Mouse (Mus musculus): ENCODE measurements around the gene Mrpl45. TPM values are rescaled to one million over a fixed set of nuclear protein-coding genes. Genes with fewer than 3 reads are reported as not detected.
A peak's percentile ranks its signal among the peaks of the same experiment; 100 is the strongest.

Mrpl45 gene
- polyA plus RNA-seq, 1 experiment from 2014 or later, result 43.0 TPM

- Histone ChIP-seq H3K4me2 (ENCODE audit: low read depth, low read length) (no peak overlapping the region), H3K9me3 (ENCODE audit: control insufficient read depth, low read length) (no peaks in the 10 kb centered on the region), H3K27me3 (ENCODE audit: control insufficient read depth, insufficient read depth, low read depth, low read length) (no peaks in the 10 kb centered on the region), H3K4me3 (ENCODE audit: low read length) (no peak overlapping the region), H3K4me1 (replicated peaks; ENCODE audit: control insufficient read depth, insufficient read depth, low read length) (peaks cover 19% of the 10 kb centered on the region), H3K36me3 (ENCODE audit: control insufficient read depth, insufficient read depth, low read length) (no peaks in the 10 kb centered on the region), H3K27ac (ENCODE audit: low read length) (no peak overlapping the region), H3K9ac (ENCODE audit: low read length) (no peak overlapping the region)
- 61% methylated on average over 14 of the region's 14 CpGs for WGBS
- ATAC-seq (ENCODE audit: low read depth), result no peak
Measured at GRCm38 (mm10) chr11:97336751-97337345, 21.3 kb downstream of the Mrpl45 start.

DNA sequence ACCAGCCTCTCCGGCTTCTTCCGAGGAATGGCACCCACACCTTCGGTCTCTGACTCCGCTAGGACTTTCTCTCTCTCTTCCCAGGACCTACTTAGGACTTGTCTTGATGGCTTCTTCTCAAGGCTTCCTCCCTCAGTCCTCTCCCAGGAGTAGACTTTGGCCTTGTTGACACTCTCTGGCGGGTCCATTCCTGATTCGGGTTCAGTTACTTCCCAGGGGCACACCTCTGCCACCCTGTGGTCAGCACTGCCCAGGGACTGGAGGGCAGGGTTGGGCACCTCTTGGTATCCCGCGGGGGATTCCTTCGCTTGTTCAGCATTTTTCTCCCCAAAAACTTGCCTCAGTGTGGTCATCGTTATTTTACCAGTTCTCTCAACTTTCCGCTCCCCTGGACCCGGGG lies 21.8 kb downstream of the Mrpl45 start:
- H3K4me1 ChIP-seq (replicated peaks; ENCODE audit: control insufficient read depth, insufficient read depth, low read length), result peaks cover 19% of the 10 kb centered on the region
- no peak overlapping the region for H3K4me2 ChIP-seq (ENCODE audit: low read depth, low read length)
- H3K36me3 ChIP-seq (ENCODE audit: control insufficient read depth, insufficient read depth, low read length), result no peaks in the 10 kb centered on the region
- no peaks in the 10 kb centered on the region for H3K27me3 ChIP-seq (ENCODE audit: control insufficient read depth, insufficient read depth, low read depth, low read length)
- no peak overlapping the region for H3K9ac ChIP-seq (ENCODE audit: low read length)
- 81% methylated on average over 12 of the region's 12 CpGs for WGBS
- H3K27ac ChIP-seq (ENCODE audit: low read length), result no peak overlapping the region
- no peak overlapping the region for H3K4me3 ChIP-seq (ENCODE audit: low read length)
- no peak for ATAC-seq (ENCODE audit: low read depth)
- no peaks in the 10 kb centered on the region for H3K9me3 ChIP-seq (ENCODE audit: control insufficient read depth, low read length)

- Histone ChIP-seq H3K4me3 (ENCODE audit: low read length) (peak overlapping the region; percentile 31), H3K27ac (ENCODE audit: low read length) (peak overlapping the region; percentile 94), H3K4me1 (replicated peaks; ENCODE audit: control insufficient read depth, insufficient read depth, low read length) (peaks cover 19% of the 10 kb centered on the region), H3K4me2 (ENCODE audit: low read depth, low read length) (peak overlapping the region; percentile 59), H3K36me3 (ENCODE audit: control insufficient read depth, insufficient read depth, low read length) (no peaks in the 10 kb centered on the region), H3K27me3 (ENCODE audit: control insufficient read depth, insufficient read depth, low read depth, low read length) (no peaks in the 10 kb centered on the region), H3K9me3 (ENCODE audit: control insufficient read depth, low read length) (no peaks in the 10 kb centered on the region), H3K9ac (ENCODE audit: low read length) (peak overlapping the region; percentile 64)
- ATAC-seq (ENCODE audit: low read depth), result peak; percentile 80
- 26% methylated on average over 21 of the region's 21 CpGs for WGBS
Measured at GRCm38 (mm10) chr11:97338302-97338976, 22.9 kb downstream of the Mrpl45 start.

DNA sequence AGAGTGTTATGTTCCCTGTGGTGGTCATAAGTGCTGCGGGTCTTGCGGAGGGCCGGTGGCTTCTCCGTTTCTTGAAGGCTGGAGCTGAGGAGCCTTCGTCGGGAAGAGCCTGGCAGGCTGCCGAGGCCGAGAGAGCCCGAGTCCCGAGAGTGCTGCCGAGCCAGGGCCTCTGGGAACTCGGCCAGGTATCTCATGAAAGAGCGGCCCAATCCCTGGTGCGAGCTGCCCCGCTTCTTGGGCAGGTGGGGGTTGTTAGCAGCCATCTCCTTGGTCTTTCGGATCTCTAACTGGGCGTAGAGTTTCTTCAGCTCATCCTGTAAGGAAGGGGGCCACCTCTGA lies 23.4 kb downstream of the Mrpl45 start:
- WGBS, result 8% methylated on average over 17 of the region's 17 CpGs
- peak; percentile 69 for ATAC-seq (ENCODE audit: low read depth)
- peak overlapping the region; percentile 64 for H3K9ac ChIP-seq (ENCODE audit: low read length)
- H3K27ac ChIP-seq (ENCODE audit: low read length), result peak overlapping the region; percentile 94
- no peaks in the 10 kb centered on the region for H3K9me3 ChIP-seq (ENCODE audit: control insufficient read depth, low read length)
- peaks cover 22% of the 10 kb centered on the region for H3K4me1 ChIP-seq (replicated peaks; ENCODE audit: control insufficient read depth, insufficient read depth, low read length)
- peak overlapping the region; percentile 31 for H3K4me3 ChIP-seq (ENCODE audit: low read length)
- no peaks in the 10 kb centered on the region for H3K27me3 ChIP-seq (ENCODE audit: control insufficient read depth, insufficient read depth, low read depth, low read length)
- H3K36me3 ChIP-seq (ENCODE audit: control insufficient read depth, insufficient read depth, low read length), result no peaks in the 10 kb centered on the region
- peak overlapping the region; percentile 59 for H3K4me2 ChIP-seq (ENCODE audit: low read depth, low read length)

DNA sequence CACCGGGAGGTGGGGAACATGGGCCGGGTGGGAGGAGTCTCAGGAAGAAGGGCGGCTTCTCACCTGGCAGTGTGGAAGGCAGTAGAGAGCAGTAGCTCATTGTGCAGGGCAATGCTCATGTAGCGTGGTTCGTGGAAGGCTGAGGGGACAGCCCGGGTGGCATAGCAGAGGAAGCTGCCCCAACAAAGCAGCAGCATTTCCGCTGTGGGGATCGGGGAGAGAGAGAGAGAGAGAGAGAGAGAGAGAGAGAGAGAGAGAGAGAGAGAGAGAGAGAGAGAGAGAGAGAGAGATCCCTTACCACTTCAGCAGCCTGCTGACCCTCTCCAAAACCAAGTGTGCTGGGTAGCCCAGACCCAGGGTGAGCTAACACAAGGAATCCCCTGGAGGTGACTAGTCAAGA lies 27.7 kb downstream of the Mrpl45 start:
- Histone ChIP-seq H3K4me2 (ENCODE audit: low read depth, low read length) (no peak overlapping the region; the same call in 1 of the 2 replicates), H3K4me3 (ENCODE audit: low read length) (no peak overlapping the region), H3K27ac (ENCODE audit: low read length) (no peak overlapping the region), H3K9me3 (ENCODE audit: control insufficient read depth, low read length) (no peaks in the 10 kb centered on the region), H3K9ac (ENCODE audit: low read length) (no peak overlapping the region), H3K36me3 (ENCODE audit: control insufficient read depth, insufficient read depth, low read length) (no peaks in the 10 kb centered on the region), H3K4me1 (replicated peaks; ENCODE audit: control insufficient read depth, insufficient read depth, low read length) (peaks cover 16% of the 10 kb centered on the region), H3K27me3 (ENCODE audit: control insufficient read depth, insufficient read depth, low read depth, low read length) (no peaks in the 10 kb centered on the region)
- no peak for ATAC-seq (ENCODE audit: low read depth)
- WGBS, result 34% methylated on average over 8 of the region's 8 CpGs

DNA sequence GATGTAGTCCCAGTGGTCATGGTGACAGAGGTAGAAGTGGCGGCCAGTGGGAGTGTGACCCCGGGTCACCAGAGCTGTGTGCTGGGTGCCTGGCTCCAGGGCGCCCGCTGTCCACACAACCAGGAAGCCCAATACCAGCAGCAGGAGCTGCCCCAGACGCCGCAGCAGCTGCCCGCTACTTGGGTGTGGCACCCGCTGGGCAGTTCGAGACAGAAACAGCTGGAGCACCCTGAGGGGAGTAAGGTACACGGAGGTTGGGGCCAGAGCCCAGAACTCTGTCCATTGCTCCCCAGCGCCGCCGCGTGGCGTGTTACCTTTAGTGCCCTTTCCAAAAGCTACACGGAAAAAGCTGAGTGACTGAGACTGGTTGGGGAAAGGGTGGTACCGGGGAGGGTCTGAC lies 28.1 kb downstream of the Mrpl45 start:
- Histone ChIP-seq H3K36me3 (ENCODE audit: control insufficient read depth, insufficient read depth, low read length) (no peaks in the 10 kb centered on the region), H3K4me1 (replicated peaks; ENCODE audit: control insufficient read depth, insufficient read depth, low read length) (peaks cover 11% of the 10 kb centered on the region), H3K9ac (ENCODE audit: low read length) (no peak overlapping the region), H3K27ac (ENCODE audit: low read length) (no peak overlapping the region), H3K4me2 (ENCODE audit: low read depth, low read length) (peak overlapping the region; percentile 22), H3K9me3 (ENCODE audit: control insufficient read depth, low read length) (no peaks in the 10 kb centered on the region), H3K27me3 (ENCODE audit: control insufficient read depth, insufficient read depth, low read depth, low read length) (no peaks in the 10 kb centered on the region), H3K4me3 (ENCODE audit: low read length) (no peak overlapping the region)
- peak; percentile 44; the same call in 1 of the 2 replicates for ATAC-seq (ENCODE audit: low read depth)
- WGBS, result 25% methylated on average over 17 of the region's 17 CpGs

DNA sequence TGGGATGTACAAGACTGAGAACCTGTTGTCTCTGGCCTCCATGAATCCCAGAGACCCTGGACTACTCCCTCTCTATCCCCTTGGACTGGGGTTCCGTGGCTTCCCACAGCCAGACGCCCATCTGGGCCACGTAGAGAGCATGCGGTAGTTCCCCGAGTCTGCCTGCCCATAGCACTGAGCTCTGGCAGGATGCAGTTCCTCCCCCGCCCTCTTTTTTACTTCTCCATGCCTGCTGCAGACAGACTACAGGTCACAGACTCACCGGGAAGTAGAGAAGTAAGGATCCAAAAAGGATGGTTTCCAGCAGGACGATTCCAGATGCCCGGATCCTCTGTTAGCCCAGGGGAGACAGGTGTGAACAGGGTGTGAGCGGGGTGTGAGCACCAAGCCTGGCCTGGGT lies 29.9 kb downstream of the Mrpl45 start:
- H3K4me3 ChIP-seq (ENCODE audit: low read length), result no peak overlapping the region
- no peaks in the 10 kb centered on the region for H3K27me3 ChIP-seq (ENCODE audit: control insufficient read depth, insufficient read depth, low read depth, low read length)
- peaks cover 17% of the 10 kb centered on the region for H3K4me1 ChIP-seq (replicated peaks; ENCODE audit: control insufficient read depth, insufficient read depth, low read length)
- no peaks in the 10 kb centered on the region for H3K9me3 ChIP-seq (ENCODE audit: control insufficient read depth, low read length)
- H3K4me2 ChIP-seq (ENCODE audit: low read depth, low read length), result no peak overlapping the region
- no peak overlapping the region for H3K27ac ChIP-seq (ENCODE audit: low read length)
- no peak overlapping the region for H3K9ac ChIP-seq (ENCODE audit: low read length)
- ATAC-seq (ENCODE audit: low read depth), result no peak
- 53% methylated on average over 10 of the region's 10 CpGs for WGBS
- H3K36me3 ChIP-seq (ENCODE audit: control insufficient read depth, insufficient read depth, low read length), result no peaks in the 10 kb centered on the region

- Histone ChIP-seq H3K27ac (ENCODE audit: low read length) (no peak overlapping the region), H3K9ac (ENCODE audit: low read length) (no peak overlapping the region), H3K4me3 (ENCODE audit: low read length) (no peak overlapping the region), H3K4me2 (ENCODE audit: low read depth, low read length) (no peak overlapping the region), H3K27me3 (ENCODE audit: control insufficient read depth, insufficient read depth, low read depth, low read length) (no peaks in the 10 kb centered on the region), H3K36me3 (ENCODE audit: control insufficient read depth, insufficient read depth, low read length) (no peaks in the 10 kb centered on the region), H3K4me1 (replicated peaks; ENCODE audit: control insufficient read depth, insufficient read depth, low read length) (peaks cover 17% of the 10 kb centered on the region), H3K9me3 (ENCODE audit: control insufficient read depth, low read length) (no peaks in the 10 kb centered on the region)
- no peak for ATAC-seq (ENCODE audit: low read depth)
- 71% methylated on average over 9 of the region's 9 CpGs for WGBS
Measured at GRCm38 (mm10) chr11:97346383-97346782, 30.9 kb downstream of the Mrpl45 start.

GRCm38 (mm10) chr11:97347291-97347690 lies 31.8 kb downstream of the Mrpl45 start:
- Histone ChIP-seq H3K27ac (ENCODE audit: low read length) (no peak overlapping the region), H3K9me3 (ENCODE audit: control insufficient read depth, low read length) (no peaks in the 10 kb centered on the region), H3K4me2 (ENCODE audit: low read depth, low read length) (no peak overlapping the region), H3K27me3 (ENCODE audit: control insufficient read depth, insufficient read depth, low read depth, low read length) (no peaks in the 10 kb centered on the region), H3K4me1 (replicated peaks; ENCODE audit: control insufficient read depth, insufficient read depth, low read length) (peaks cover 17% of the 10 kb centered on the region), H3K36me3 (ENCODE audit: control insufficient read depth, insufficient read depth, low read length) (no peaks in the 10 kb centered on the region), H3K9ac (ENCODE audit: low read length) (no peak overlapping the region), H3K4me3 (ENCODE audit: low read length) (no peak overlapping the region)
- ATAC-seq (ENCODE audit: low read depth), result no peak
- 68% methylated on average over 9 of the region's 9 CpGs for WGBS
